Mouse (Mus musculus) heart, embryonic 12.5 days (tissue): Measurements from ENCODE around the gene Tbc1d8. TPM values are rescaled to one million over a fixed set of nuclear protein-coding genes. Genes with fewer than 3 reads are reported as not detected.

Experiments
- ATAC-seq: fragments of 200-750 bp; cut with Nextera tagmentation; 2 replicates; pipeline ENCODE4 v1.8.0; 2017; ENCODE audit warnings: moderate TSS enrichment, moderate library complexity; ENCODE audit not compliant: insufficient number of reproducible peaks, low FRiP score
- H3K27ac ChIP-seq: fragments of 300-500 bp; sonication (generic); 2 replicates; pipeline ENCODE4 v1.5.1; 2016; ENCODE audit warnings: mild to moderate bottlenecking, moderate library complexity; ENCODE audit not compliant: poor library complexity, severe bottlenecking
- H3K27me3 ChIP-seq: fragments of 300-500 bp; sonication (generic); replicated peaks from 2 replicates; pipeline ENCODE4 v1.6.1; 2016; ENCODE audit warnings: mild to moderate bottlenecking, moderate library complexity
- H3K36me3 ChIP-seq: fragments of 300-500 bp; sonication (generic); 2 replicates; pipeline ENCODE4 v1.6.1; 2016; ENCODE audit warnings: mild to moderate bottlenecking, moderate library complexity
- H3K4me1 ChIP-seq: fragments of 300-500 bp; sonication (generic); replicated peaks from 2 replicates; pipeline ENCODE4 v1.6.1; 2016; ENCODE audit warnings: mild to moderate bottlenecking
- H3K4me2 ChIP-seq: fragments of 300-500 bp; sonication (generic); 2 replicates; pipeline ENCODE4 v1.6.1; 2016; ENCODE audit warnings: mild to moderate bottlenecking, moderate library complexity
- H3K4me3 ChIP-seq: fragments of 300-500 bp; sonication (generic); 2 replicates; pipeline ENCODE4 v1.5.1; 2016; ENCODE audit warnings: mild to moderate bottlenecking
- H3K9ac ChIP-seq: fragments of 300-500 bp; sonication (generic); 2 replicates; pipeline ENCODE4 v1.6.1; 2016; ENCODE audit warnings: mild to moderate bottlenecking, moderate library complexity
- H3K9me3 ChIP-seq: fragments of 300-500 bp; sonication (generic); replicated peaks from 2 replicates; pipeline ENCODE4 v1.6.1; 2016; ENCODE audit warnings: mild to moderate bottlenecking, moderate library complexity
- WGBS: fragments of 180-500 bp; shearing (Covaris S2); methylation state at CpG from one replicate; pipeline ENCODE4 v1.1.7; 2016; 5-methylcytosine and 5-hydroxymethylcytosine counted together
- polyA plus RNA-seq: library from polyadenylated mRNA; unstranded; fragments of >200 nt; fragmentation: Nextera tagmentation; extraction: Ambion mirVana; gene quantifications from 2 replicates; pipeline ENCODE4 v1.2.1, GENCODE M21; 2016

Gene Tbc1d8
- polyA plus RNA-seq, result 14.1 and 15.5 TPM in 2 replicates

- peak within 1 kb of the TSS; percentile 82 for H3K9ac ChIP-seq
- 0 out of 2 replicates have a peak, but pooled peaks cover 4% of the 10 kb centered on the region for H3K27me3 ChIP-seq
- peak; percentile 98 for ATAC-seq
- H3K36me3 ChIP-seq, result 0 out of 2 replicates have a peak, but pooled peaks cover 4% of the 10 kb centered on the region
- peak within 1 kb of the TSS; percentile 71 for H3K27ac ChIP-seq
- no peaks in the 10 kb centered on the region; the same call in 1 of the 2 replicates for H3K9me3 ChIP-seq
- WGBS, result under 1% methylated on average over 84 of the region's 90 CpGs
- H3K4me1 ChIP-seq, result peaks cover 18% of the 10 kb centered on the region; the same call in 1 of the 2 replicates
- H3K4me3 ChIP-seq, result peak within 1 kb of the TSS; percentile 73
- H3K4me2 ChIP-seq, result peak within 1 kb of the TSS; percentile 98
Measured at GRCm38 (mm10) chr1:39478057-39478895, at the start of gene Tbc1d8. TSS of gene Tbc1d8 (minus strand) at chr1:39478755.

- Histone ChIP-seq H3K36me3 (no peaks in the 10 kb centered on the region), H3K9me3 (no peaks in the 10 kb centered on the region), H3K9ac (no peak overlapping the region), H3K4me3 (no peak overlapping the region), H3K27ac (no peak overlapping the region), H3K4me2 (no peak overlapping the region), H3K27me3 (no peaks in the 10 kb centered on the region), H3K4me1 (no peaks in the 10 kb centered on the region)
- WGBS, result 71% methylated on average over 6 of the region's 6 CpGs
- ATAC-seq, result no peak
Measured at GRCm38 (mm10) chr1:39528319-39528718, 49.8 kb upstream of the Tbc1d8 start.

GRCm38 (mm10) chr1:39527432-39527831 is 48.9 kb upstream of the Tbc1d8 start:
- Histone ChIP-seq H3K27me3 (no peaks in the 10 kb centered on the region), H3K4me3 (no peak overlapping the region), H3K9ac (0 out of 2 replicates have a peak overlapping the region, but pooled peaks have one; percentile 17), H3K27ac (no peak overlapping the region), H3K4me2 (no peak overlapping the region), H3K4me1 (no peaks in the 10 kb centered on the region), H3K36me3 (no peaks in the 10 kb centered on the region), H3K9me3 (no peaks in the 10 kb centered on the region)
- 10% methylated on average over 7 of the region's 7 CpGs for WGBS
- ATAC-seq, result no peak

- H3K9me3 ChIP-seq, result no peaks in the 10 kb centered on the region
- ATAC-seq, result no peak
- H3K4me2 ChIP-seq, result no peak overlapping the region
- 76% methylated on average over 9 of the region's 9 CpGs for WGBS
- H3K4me1 ChIP-seq, result no peaks in the 10 kb centered on the region
- H3K4me3 ChIP-seq, result no peak overlapping the region
- no peak overlapping the region for H3K27ac ChIP-seq
- H3K9ac ChIP-seq, result no peak overlapping the region
- H3K36me3 ChIP-seq, result no peaks in the 10 kb centered on the region
- no peaks in the 10 kb centered on the region for H3K27me3 ChIP-seq
Measured at GRCm38 (mm10) chr1:39526371-39527167, 48.0 kb upstream of the Tbc1d8 start.

DNA sequence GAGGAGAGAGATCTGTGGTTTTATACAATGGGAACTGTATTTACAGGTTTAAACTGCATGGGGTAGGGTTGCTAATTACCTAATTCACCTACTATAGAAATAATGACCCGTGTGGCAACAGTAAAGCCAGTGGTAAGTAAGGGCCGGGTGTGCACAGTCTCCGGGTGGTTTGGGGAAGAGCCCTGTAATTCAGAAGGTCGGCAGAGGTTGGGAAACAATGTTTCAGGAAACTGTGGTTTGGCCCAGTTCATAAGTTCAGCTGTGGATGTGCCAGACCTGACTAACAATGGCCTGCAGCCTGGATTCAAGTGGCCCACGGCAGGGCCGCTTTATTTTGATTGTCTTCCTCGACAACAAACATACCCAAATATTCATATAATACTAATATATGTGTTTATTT is 47.2 kb upstream of the Tbc1d8 start:
- no peak overlapping the region for H3K9ac ChIP-seq
- H3K36me3 ChIP-seq, result no peaks in the 10 kb centered on the region
- H3K4me3 ChIP-seq, result no peak overlapping the region
- H3K9me3 ChIP-seq, result no peaks in the 10 kb centered on the region
- no peaks in the 10 kb centered on the region for H3K27me3 ChIP-seq
- no peaks in the 10 kb centered on the region for H3K4me1 ChIP-seq
- H3K4me2 ChIP-seq, result no peak overlapping the region
- no peak for ATAC-seq
- WGBS, result 70% methylated on average over 7 of the region's 7 CpGs
- H3K27ac ChIP-seq, result no peak overlapping the region

GRCm38 (mm10) chr1:39522519-39522918 is 44.0 kb upstream of the Tbc1d8 start:
- H3K36me3 ChIP-seq, result no peaks in the 10 kb centered on the region
- H3K4me1 ChIP-seq, result no peaks in the 10 kb centered on the region
- no peaks in the 10 kb centered on the region for H3K27me3 ChIP-seq
- no peak overlapping the region for H3K27ac ChIP-seq
- H3K9me3 ChIP-seq, result peaks cover 7% of the 10 kb centered on the region
- no peak overlapping the region for H3K4me3 ChIP-seq
- no peak overlapping the region for H3K9ac ChIP-seq
- no peak for ATAC-seq
- H3K4me2 ChIP-seq, result no peak overlapping the region
- WGBS, result 24% methylated on average over 5 of the region's 5 CpGs

GRCm38 (mm10) chr1:39521326-39521725 is 42.8 kb upstream of the Tbc1d8 start:
- ATAC-seq, result no peak
- no peak overlapping the region for H3K27ac ChIP-seq
- 84% methylated on average over 7 of the region's 7 CpGs for WGBS

GRCm38 (mm10) chr1:39515303-39515991 is 36.9 kb upstream of the Tbc1d8 start:
- WGBS, result 79% methylated on average over 10 of the region's 10 CpGs
- Histone ChIP-seq H3K4me3 (no peak overlapping the region), H3K27me3 (no peaks in the 10 kb centered on the region), H3K36me3 (no peaks in the 10 kb centered on the region), H3K27ac (no peak overlapping the region), H3K4me1 (no peaks in the 10 kb centered on the region), H3K9ac (no peak overlapping the region), H3K4me2 (no peak overlapping the region), H3K9me3 (peaks cover 7% of the 10 kb centered on the region)
- ATAC-seq, result no peak

More at GRCm38 (mm10) chr1:39521326-39521725, 42.8 kb upstream of the Tbc1d8 start:
- Histone ChIP-seq H3K4me2 (no peak overlapping the region), H3K9me3 (peaks cover 7% of the 10 kb centered on the region), H3K27me3 (no peaks in the 10 kb centered on the region), H3K36me3 (no peaks in the 10 kb centered on the region), H3K4me1 (no peaks in the 10 kb centered on the region), H3K4me3 (no peak overlapping the region), H3K9ac (no peak overlapping the region)

DNA sequence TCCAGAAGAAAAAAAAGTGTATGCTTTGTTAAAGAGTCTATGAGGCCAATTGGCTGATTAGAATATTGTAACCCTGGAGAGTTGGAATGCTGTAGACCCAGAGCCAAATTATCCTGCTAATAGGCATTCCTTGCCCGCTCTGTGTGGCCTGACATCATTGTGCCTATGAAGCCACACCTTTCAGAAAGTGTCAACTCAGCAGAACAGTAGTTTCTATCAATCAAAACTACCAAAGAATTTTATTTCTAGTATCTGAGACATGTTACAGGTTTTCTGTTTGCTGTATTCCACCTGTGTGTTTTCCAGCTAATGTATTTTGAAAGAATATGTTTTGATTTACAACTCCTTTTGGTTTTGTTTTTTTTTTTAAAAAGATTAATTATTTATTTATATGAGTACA is 33.6 kb upstream of the Tbc1d8 start:
- H3K4me3 ChIP-seq, result no peak overlapping the region

GRCm38 (mm10) chr1:39511775-39512174 is 33.2 kb upstream of the Tbc1d8 start:
- Histone ChIP-seq H3K9ac (no peak overlapping the region), H3K27me3 (no peaks in the 10 kb centered on the region), H3K4me1 (peaks cover 10% of the 10 kb centered on the region), H3K27ac (no peak overlapping the region), H3K4me2 (no peak overlapping the region), H3K9me3 (no peaks in the 10 kb centered on the region), H3K4me3 (no peak overlapping the region), H3K36me3 (no peaks in the 10 kb centered on the region)
- ATAC-seq, result no peak
- WGBS, result 75% methylated on average over 8 of the region's 8 CpGs

More for the DNA sequence above, 33.6 kb upstream of the Tbc1d8 start:
- WGBS, result 77% methylated on average over 1 of the region's 1 CpGs
- Histone ChIP-seq H3K36me3 (no peaks in the 10 kb centered on the region), H3K4me1 (peaks cover 10% of the 10 kb centered on the region), H3K9ac (no peak overlapping the region), H3K27ac (no peak overlapping the region), H3K27me3 (no peaks in the 10 kb centered on the region), H3K4me2 (no peak overlapping the region), H3K9me3 (no peaks in the 10 kb centered on the region)
- ATAC-seq, result no peak
